Mouse (Mus musculus) kidney, embryonic 14.5 days (tissue): Measurements from ENCODE around the gene Glud1. TPM values are rescaled to one million over a fixed set of nuclear protein-coding genes. Genes with fewer than 3 reads are reported as not detected.
"Not testable (repeated sequence)": the region's sequence is repeated elsewhere in the genome, so short reads cannot be mapped to it uniquely, and the experiment has no call there.

Source experiments
- ATAC-seq: fragments of 200-750 bp; cut with Nextera tagmentation; 2 replicates; pipeline ENCODE4 v1.8.0; 2017; ENCODE audit warnings: moderate number of reproducible peaks, mild to moderate bottlenecking, moderate TSS enrichment, moderate library complexity; ENCODE audit not compliant: low FRiP score, low TSS enrichment
- H3K27ac ChIP-seq: fragments of 300-500 bp; sonication (generic); 2 replicates; pipeline ENCODE4 v1.5.1; 2014; ENCODE audit warnings: low read depth, mild to moderate bottlenecking, low read length, moderate library complexity, mixed read lengths
- H3K27me3 ChIP-seq: fragments of 300-500 bp; sonication (generic); 2 replicates; pipeline ENCODE4 v1.6.1; 2014; ENCODE audit warnings: mild to moderate bottlenecking, low read length; ENCODE audit not compliant: control insufficient read depth, insufficient read depth
- H3K36me3 ChIP-seq: fragments of 300-500 bp; sonication (generic); 2 replicates; pipeline ENCODE4 v1.6.1; 2014; ENCODE audit warnings: low read length, mixed read lengths; ENCODE audit not compliant: control insufficient read depth, insufficient read depth
- H3K4me1 ChIP-seq: fragments of 300-500 bp; sonication (generic); 2 replicates; pipeline ENCODE4 v1.6.1; 2014; ENCODE audit warnings: low read length, mixed read lengths; ENCODE audit not compliant: control insufficient read depth, insufficient read depth
- H3K4me2 ChIP-seq: fragments of 300-500 bp; sonication (generic); replicated peaks from 2 replicates; pipeline ENCODE4 v1.6.1; 2014; ENCODE audit warnings: low read depth, mild to moderate bottlenecking, low read length
- H3K4me3 ChIP-seq: fragments of 300-500 bp; sonication (generic); 2 replicates; pipeline ENCODE4 v1.5.1; 2014; ENCODE audit warnings: mild to moderate bottlenecking, low read length
- H3K9ac ChIP-seq: fragments of 300-500 bp; sonication (generic); 2 replicates; pipeline ENCODE4 v1.6.1; 2014; ENCODE audit warnings: low read depth, mild to moderate bottlenecking, low read length, moderate library complexity
- H3K9me3 ChIP-seq: fragments of 300-500 bp; sonication (generic); 2 replicates; pipeline ENCODE4 v1.6.1; 2016; ENCODE audit warnings: low read length; ENCODE audit not compliant: control insufficient read depth
- WGBS: fragments of 180-500 bp; shearing (Covaris S2); extraction: QIAGEN DNeasy Blood & Tissue Kit; methylation state at CpG from one replicate; pipeline ENCODE4 v1.1.7; 2014; 5-methylcytosine and 5-hydroxymethylcytosine counted together
- polyA plus RNA-seq: library from polyadenylated mRNA; unstranded; fragments of >200 nt; fragmentation: Nextera tagmentation; extraction: Ambion mirVana; gene quantifications from 2 replicates; pipeline ENCODE4 v1.2.1, GENCODE M21; 2014

The Glud1 gene
- polyA plus RNA-seq, 1 experiment from 2014 or later, result 112 TPM

GRCm38 (mm10) chr14:34363490-34364253 lies 53.1 kb downstream of the Glud1 start:
- Histone ChIP-seq H3K9ac (peak overlapping the region; percentile 48; the same call in 1 of the 2 replicates), H3K4me3 (peak overlapping the region; percentile 43), H3K9me3 (no peaks in the 10 kb centered on the region), H3K36me3 (no peaks in the 10 kb centered on the region), H3K27me3 (no peaks in the 10 kb centered on the region), H3K27ac (no peak overlapping the region), H3K4me1 (no peaks in the 10 kb centered on the region), H3K4me2 (peak overlapping the region; percentile 80)
- ATAC-seq, result peak; percentile 86
- WGBS, result 2% methylated on average over 32 of the region's 32 CpGs

GRCm38 (mm10) chr14:34364254-34365146 lies 54.0 kb downstream of the Glud1 start:
- 78% methylated on average over 15 of the region's 15 CpGs for WGBS
- ATAC-seq, result peak; percentile 20; the same call in 1 of the 2 replicates
- H3K36me3 ChIP-seq, H3K9me3 ChIP-seq, H3K27me3 ChIP-seq, H3K27ac ChIP-seq, H3K4me1 ChIP-seq: not testable (repeated sequence)
- peak overlapping the region; percentile 48; the same call in 1 of the 2 replicates for H3K9ac ChIP-seq
- peak overlapping the region; percentile 43 for H3K4me3 ChIP-seq
- H3K4me2 ChIP-seq, result peak overlapping the region; percentile 80; the same call in 1 of the 2 replicates

- H3K9me3 ChIP-seq, result no peaks in the 10 kb centered on the region
- H3K4me1 ChIP-seq, result no peaks in the 10 kb centered on the region
- H3K36me3 ChIP-seq, result no peaks in the 10 kb centered on the region
- 92% methylated on average over 2 of the region's 2 CpGs for WGBS
- ATAC-seq, result no peak
- no peak overlapping the region for H3K4me3 ChIP-seq
- H3K9ac ChIP-seq, result no peak overlapping the region
- H3K27ac ChIP-seq, result no peak overlapping the region
- no peaks in the 10 kb centered on the region for H3K27me3 ChIP-seq
- no peak overlapping the region for H3K4me2 ChIP-seq
Observed at GRCm38 (mm10) chr14:34365147-34365507, 54.6 kb downstream of the Glud1 start.

- H3K27ac ChIP-seq, result no peak overlapping the region
- no peaks in the 10 kb centered on the region for H3K9me3 ChIP-seq
- no peaks in the 10 kb centered on the region for H3K36me3 ChIP-seq
- H3K4me3 ChIP-seq, result no peak overlapping the region
- 71% methylated on average over 3 of the region's 3 CpGs for WGBS
- no peak overlapping the region for H3K4me2 ChIP-seq
- H3K27me3 ChIP-seq, result no peaks in the 10 kb centered on the region
- H3K4me1 ChIP-seq, result peaks cover 11% of the 10 kb centered on the region; the same call in 1 of the 2 replicates
- no peak for ATAC-seq
- no peak overlapping the region for H3K9ac ChIP-seq
Observed at GRCm38 (mm10) chr14:34370203-34370602, 59.7 kb downstream of the Glud1 start.

GRCm38 (mm10) chr14:34370921-34371320 lies 60.4 kb downstream of the Glud1 start:
- H3K27ac ChIP-seq, result no peak overlapping the region
- H3K4me1 ChIP-seq, result peaks cover 11% of the 10 kb centered on the region; the same call in 1 of the 2 replicates
- H3K27me3 ChIP-seq, result no peaks in the 10 kb centered on the region
- no peak overlapping the region for H3K9ac ChIP-seq
- WGBS, result 89% methylated on average over 3 of the region's 3 CpGs
- no peak overlapping the region for H3K4me3 ChIP-seq
- no peak overlapping the region for H3K4me2 ChIP-seq
- H3K9me3 ChIP-seq, result no peaks in the 10 kb centered on the region
- no peaks in the 10 kb centered on the region for H3K36me3 ChIP-seq
- no peak for ATAC-seq

- 73% methylated on average over 2 of the region's 2 CpGs for WGBS
- ATAC-seq, result no peak
- no peaks in the 10 kb centered on the region for H3K27me3 ChIP-seq
- H3K9me3 ChIP-seq, result no peaks in the 10 kb centered on the region
- H3K36me3 ChIP-seq, result no peaks in the 10 kb centered on the region
- H3K27ac ChIP-seq, result no peak overlapping the region
- no peak overlapping the region for H3K4me2 ChIP-seq
- no peak overlapping the region for H3K9ac ChIP-seq
- no peak overlapping the region for H3K4me3 ChIP-seq
- peaks cover 11% of the 10 kb centered on the region; the same call in 1 of the 2 replicates for H3K4me1 ChIP-seq
Observed at GRCm38 (mm10) chr14:34371763-34372162, 61.2 kb downstream of the Glud1 start.

GRCm38 (mm10) chr14:34372646-34373045 lies 62.1 kb downstream of the Glud1 start:
- Histone ChIP-seq H3K4me1 (peaks cover 11% of the 10 kb centered on the region; the same call in 1 of the 2 replicates), H3K27me3 (no peaks in the 10 kb centered on the region), H3K36me3 (no peaks in the 10 kb centered on the region), H3K9me3 (no peaks in the 10 kb centered on the region), H3K9ac (no peak overlapping the region), H3K4me2 (no peak overlapping the region), H3K27ac (no peak overlapping the region), H3K4me3 (no peak overlapping the region)
- 89% methylated on average over 6 of the region's 6 CpGs for WGBS
- no peak for ATAC-seq

- Histone ChIP-seq H3K36me3 (no peaks in the 10 kb centered on the region), H3K9ac (no peak overlapping the region), H3K27ac (no peak overlapping the region), H3K27me3 (no peaks in the 10 kb centered on the region), H3K4me2 (no peak overlapping the region), H3K9me3 (no peaks in the 10 kb centered on the region), H3K4me1 (peaks cover 13% of the 10 kb centered on the region), H3K4me3 (no peak overlapping the region)
- 84% methylated on average over 6 of the region's 6 CpGs for WGBS
- ATAC-seq, result no peak
Observed at GRCm38 (mm10) chr14:34373581-34373980, 63.1 kb downstream of the Glud1 start.

GRCm38 (mm10) chr14:34374577-34374976 lies 64.0 kb downstream of the Glud1 start, which contains the start of gene Sncg:
Gene Sncg, minus strand, starts transcription at chr14:34374789.
- no peaks in the 10 kb centered on the region for H3K27me3 ChIP-seq
- H3K4me1 ChIP-seq, result peaks cover 21% of the 10 kb centered on the region
- no peak within 1 kb of the TSS for H3K9ac ChIP-seq
- no peaks in the 10 kb centered on the region for H3K36me3 ChIP-seq
- peak within 1 kb of the TSS; percentile 1; the same call in 1 of the 2 replicates for H3K4me2 ChIP-seq
- H3K27ac ChIP-seq, result no peak within 1 kb of the TSS
- no peak for ATAC-seq
- H3K4me3 ChIP-seq, result peak within 1 kb of the TSS; percentile 14; the same call in 1 of the 2 replicates
- no peaks in the 10 kb centered on the region for H3K9me3 ChIP-seq
- WGBS, result 31% methylated on average over 10 of the region's 10 CpGs
